Mouse (Mus musculus) limb, embryonic 14.5 days (tissue): ENCODE measurements around the gene Col17a1. TPM values are rescaled to one million over a fixed set of nuclear protein-coding genes. Genes with fewer than 3 reads are reported as not detected.

Experiments
- ATAC-seq: fragments of 200-750 bp; cut with Nextera tagmentation; 2 replicates; pipeline ENCODE4 v1.8.0; 2017; ENCODE audit warnings: low read depth, moderate number of reproducible peaks, moderate TSS enrichment; ENCODE audit not compliant: low FRiP score
- DNase-seq: peaks from one replicate; pipeline ENCODE4 v3.0.0-alpha.2; 2015; ENCODE audit warnings: low spot score
- H3K27ac ChIP-seq: fragments of 300-500 bp; sonication (generic); replicated peaks from 2 replicates; pipeline ENCODE4 v1.5.1; 2014; ENCODE audit warnings: low read depth, mild to moderate bottlenecking, low read length, moderate library complexity, mixed read lengths
- H3K27me3 ChIP-seq: fragments of 300-500 bp; sonication (generic); 2 replicates; pipeline ENCODE4 v1.6.1; 2014; ENCODE audit warnings: low read length, mixed read lengths; ENCODE audit not compliant: control insufficient read depth, insufficient read depth
- H3K36me3 ChIP-seq: fragments of 300-500 bp; sonication (generic); 2 replicates; pipeline ENCODE4 v1.6.1; 2014; ENCODE audit warnings: mild to moderate bottlenecking, low read length, moderate library complexity, mixed read lengths; ENCODE audit not compliant: control insufficient read depth, insufficient read depth
- H3K4me1 ChIP-seq: fragments of 300-500 bp; sonication (generic); 2 replicates; pipeline ENCODE4 v1.6.1; 2014; ENCODE audit warnings: antibody characterized with exemption, low read length, mixed read lengths; ENCODE audit not compliant: control insufficient read depth, insufficient read depth
- H3K4me2 ChIP-seq: fragments of 300-500 bp; sonication (generic); replicated peaks from 2 replicates; pipeline ENCODE4 v1.6.1; 2014; ENCODE audit warnings: low read depth, mild to moderate bottlenecking, low read length, moderate library complexity; ENCODE audit not compliant: severe bottlenecking
- H3K4me3 ChIP-seq: fragments of 300-500 bp; sonication (generic); replicated peaks from 2 replicates; pipeline ENCODE4 v1.5.1; 2014; ENCODE audit warnings: low read length
- H3K9ac ChIP-seq: fragments of 300-500 bp; sonication (generic); 2 replicates; pipeline ENCODE4 v1.6.1; 2014; ENCODE audit warnings: mild to moderate bottlenecking, low read depth, low read length, moderate library complexity; ENCODE audit not compliant: severe bottlenecking
- H3K9me3 ChIP-seq: fragments of 300-500 bp; sonication (generic); 2 replicates; pipeline ENCODE4 v1.6.1; 2016; ENCODE audit warnings: low read length; ENCODE audit not compliant: control insufficient read depth
- POLR2A ChIP-seq: fragments of 200-500 bp; IDR thresholded peaks from 2 replicates; pipeline ENCODE4 v1.8.0; 2012; ENCODE audit warnings: inconsistent platforms, mild to moderate bottlenecking, moderate library complexity, borderline replicate concordance; ENCODE audit not compliant: insufficient read depth, insufficient read length; ENCODE audit errors: extremely low read depth
- WGBS: fragments of 180-500 bp; shearing (Covaris S2); extraction: QIAGEN DNeasy Blood & Tissue Kit; methylation state at CpG from one replicate; pipeline ENCODE4 v1.1.7; 2014; 5-methylcytosine and 5-hydroxymethylcytosine counted together
- polyA plus RNA-seq, 2 experiments: library from polyadenylated mRNA; depleted of rRNA in 1 of 2; stranded (reverse) in 1 of 2; unstranded in 1 of 2; fragments of >200 nt; fragmentation: Nextera tagmentation in 1 of 2; extraction: Ambion mirVana in 1 of 2; gene quantifications; 2 replicates each; pipeline versions ENCODE4 v1.2.1 to v1.2.3; 2012 to 2014

The Col17a1 gene
- polyA plus RNA-seq, 2 experiments = 31.1 to 35.3 TPM

DNA sequence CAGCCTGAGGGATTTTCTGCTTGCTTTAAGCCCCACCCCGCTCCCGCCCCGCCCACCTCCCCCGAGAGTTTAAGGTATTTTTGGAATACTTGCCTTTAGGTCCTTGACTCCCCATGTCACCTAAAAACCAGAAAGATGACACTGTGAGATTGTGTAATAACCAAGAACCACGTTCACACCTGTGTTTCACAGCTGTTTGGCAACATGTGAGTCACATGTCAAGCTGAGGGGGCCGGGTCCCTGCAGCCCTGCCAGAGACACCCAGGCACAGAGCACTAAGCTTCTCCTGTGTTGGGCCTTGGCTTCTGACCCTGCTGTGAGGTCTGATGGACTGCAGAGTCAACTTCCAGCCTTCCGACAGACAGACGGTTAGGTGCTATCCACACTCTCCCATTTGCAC is 24.3 kb downstream of the Col17a1 start:
- DNase-seq = no peak
- no peaks in the 10 kb centered on the region for H3K9me3 ChIP-seq
- 0 out of 2 replicates have a peak, but pooled peaks cover 5% of the 10 kb centered on the region for H3K4me1 ChIP-seq
- no peak for TF ChIP-seq POLR2A
- H3K27me3 ChIP-seq = no peaks in the 10 kb centered on the region
- WGBS = 51% methylated on average over 8 of the region's 8 CpGs
- ATAC-seq = no peak
- no peaks in the 10 kb centered on the region for H3K36me3 ChIP-seq
- H3K9ac ChIP-seq = no peak overlapping the region
- H3K4me2 ChIP-seq = no peak overlapping the region
- H3K27ac ChIP-seq = no peak overlapping the region
- H3K4me3 ChIP-seq = no peak overlapping the region

DNA sequence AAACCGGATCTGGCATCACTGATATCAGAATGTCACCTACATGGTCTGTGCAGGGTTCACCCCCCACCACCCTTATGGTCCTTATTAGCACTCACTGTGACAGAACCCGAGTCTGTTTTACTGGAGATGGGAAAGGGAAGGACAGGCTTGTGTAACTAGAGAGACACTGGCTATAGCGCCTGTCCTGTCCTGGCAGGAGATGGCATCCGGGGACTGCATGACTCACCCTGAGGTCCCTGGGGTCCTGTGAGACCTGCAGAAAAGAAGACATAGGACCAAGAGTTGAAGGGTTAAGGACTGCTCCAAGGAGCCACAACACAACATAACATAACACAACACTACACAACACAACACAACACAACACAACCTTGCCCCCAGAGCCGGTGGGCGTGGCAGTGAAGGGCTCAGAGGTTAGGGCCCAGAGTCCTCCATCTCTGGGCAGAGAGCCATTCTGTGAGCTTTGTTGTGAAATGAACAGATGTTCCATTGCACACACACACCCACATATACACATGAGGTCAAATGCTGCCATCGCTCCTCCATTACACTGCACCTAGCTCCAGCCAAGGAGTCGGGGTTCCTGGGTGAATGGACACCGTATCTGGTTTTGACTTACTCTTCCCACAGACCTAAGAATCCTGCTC is 32.0 kb downstream of the Col17a1 start:
- Histone ChIP-seq H3K9me3 (no peaks in the 10 kb centered on the region), H3K27ac (no peak overlapping the region)
- no peak for DNase-seq

DNA sequence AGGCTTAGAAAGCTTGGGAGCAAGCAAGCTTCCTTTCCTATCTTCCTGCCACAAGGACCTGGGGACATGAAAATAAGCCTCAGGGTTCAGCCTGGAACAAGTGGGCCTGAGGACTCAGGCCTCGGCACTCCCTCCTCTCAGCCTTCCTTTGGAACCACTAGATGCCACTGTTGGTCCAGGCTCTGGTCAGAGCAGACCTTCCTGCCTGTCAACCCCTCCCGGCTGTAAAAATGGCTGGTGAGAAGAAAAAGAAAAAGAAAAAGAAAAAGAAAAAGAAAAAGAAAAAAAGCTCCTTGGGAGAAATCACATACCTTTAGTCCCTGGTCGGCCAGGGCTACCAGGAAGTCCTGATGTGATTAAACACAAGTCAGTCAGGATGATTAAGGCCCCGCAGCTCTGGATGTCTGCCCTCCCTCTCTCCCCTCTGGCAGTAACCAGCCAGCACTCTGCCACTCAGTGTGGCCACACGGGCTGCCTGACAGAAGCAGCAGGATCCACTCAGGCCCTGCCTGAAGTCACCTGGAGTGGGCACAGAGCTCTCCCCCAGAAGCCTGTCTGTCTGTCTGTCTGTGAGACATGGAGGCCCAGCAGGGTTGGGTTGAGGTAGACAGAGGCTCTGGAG is 32.9 kb downstream of the Col17a1 start:
- H3K4me3 ChIP-seq = no peak overlapping the region
- TF ChIP-seq POLR2A = peak; percentile 28; the same call in 1 of the 2 replicates
- H3K4me1 ChIP-seq = 0 out of 2 replicates have a peak, but pooled peaks cover 9% of the 10 kb centered on the region
- 8% methylated on average over 5 of the region's 5 CpGs for WGBS
- no peaks in the 10 kb centered on the region for H3K27me3 ChIP-seq
- peak overlapping the region; percentile 44 for H3K9ac ChIP-seq
- peak overlapping the region; percentile 55 for H3K27ac ChIP-seq
- no peaks in the 10 kb centered on the region for H3K36me3 ChIP-seq
- DNase-seq = peak; percentile 78
- ATAC-seq = peak; percentile 84; the same call in 1 of the 2 replicates
- no peaks in the 10 kb centered on the region for H3K9me3 ChIP-seq
- peak overlapping the region; percentile 23; the same call in 1 of the 2 replicates for H3K4me2 ChIP-seq

More for the DNA sequence above, 32.0 kb downstream of the Col17a1 start:
- no peak for TF ChIP-seq POLR2A
- Histone ChIP-seq H3K4me2 (no peak overlapping the region), H3K4me3 (no peak overlapping the region), H3K9ac (no peak overlapping the region), H3K36me3 (no peaks in the 10 kb centered on the region), H3K27me3 (no peaks in the 10 kb centered on the region), H3K4me1 (0 out of 2 replicates have a peak, but pooled peaks cover 9% of the 10 kb centered on the region)
- WGBS = 87% methylated on average over 9 of the region's 9 CpGs
- ATAC-seq = no peak

DNA sequence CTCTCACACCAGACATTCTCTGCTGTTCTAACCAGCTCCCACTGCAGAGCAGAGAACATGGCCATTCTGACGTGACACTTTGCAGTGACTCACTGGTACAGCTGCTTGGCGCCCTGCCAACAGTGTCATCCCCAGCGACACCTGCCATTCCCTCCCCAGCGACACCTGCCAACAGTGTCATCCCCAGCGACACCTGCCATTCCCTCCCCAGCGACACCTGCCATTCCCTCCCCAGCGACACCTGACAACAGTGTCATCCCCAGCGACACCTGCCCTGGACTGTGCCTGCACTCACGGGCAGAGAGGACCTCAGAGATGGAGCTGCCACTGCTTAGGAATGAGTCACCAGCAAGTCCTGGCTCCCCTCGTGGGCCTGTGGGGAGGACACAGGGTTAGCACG is 37.0 kb downstream of the Col17a1 start:
- ATAC-seq (no peak), DNase-seq (no peak)
- H3K9me3 ChIP-seq = no peaks in the 10 kb centered on the region
- H3K9ac ChIP-seq = no peak overlapping the region
- H3K36me3 ChIP-seq = no peaks in the 10 kb centered on the region
- no peak for TF ChIP-seq POLR2A
- no peak overlapping the region for H3K27ac ChIP-seq
- 70% methylated on average over 11 of the region's 11 CpGs for WGBS
- no peak overlapping the region for H3K4me3 ChIP-seq
- H3K4me1 ChIP-seq = 0 out of 2 replicates have a peak, but pooled peaks cover 9% of the 10 kb centered on the region
- no peak overlapping the region for H3K4me2 ChIP-seq
- no peaks in the 10 kb centered on the region for H3K27me3 ChIP-seq

DNA sequence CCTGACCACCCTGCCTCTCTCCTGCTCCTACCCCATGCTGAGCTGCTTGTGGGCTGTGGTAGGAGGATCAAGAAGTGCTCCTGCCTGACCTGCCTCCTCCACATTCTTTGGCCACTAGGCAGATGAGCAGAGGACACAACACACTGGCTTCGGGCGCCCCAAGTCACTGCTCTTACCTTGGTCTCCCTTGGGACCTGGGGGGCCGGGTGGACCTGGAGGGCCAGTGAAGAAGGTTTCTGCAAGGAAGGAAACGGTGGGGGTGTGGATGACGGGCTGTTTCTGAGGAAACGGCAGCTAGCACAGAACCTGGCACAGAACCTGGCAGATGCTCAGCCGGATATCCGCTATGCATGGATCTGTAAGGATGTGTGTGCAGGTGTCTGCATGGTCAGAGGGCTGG is 38.7 kb downstream of the Col17a1 start:
- H3K36me3 ChIP-seq = no peaks in the 10 kb centered on the region; the same call in 1 of the 2 replicates
- 87% methylated on average over 8 of the region's 8 CpGs for WGBS
- no peak overlapping the region for H3K4me3 ChIP-seq
- no peaks in the 10 kb centered on the region for H3K4me1 ChIP-seq
- H3K27ac ChIP-seq = no peak overlapping the region
- no peaks in the 10 kb centered on the region for H3K27me3 ChIP-seq
- ATAC-seq = no peak
- H3K9ac ChIP-seq = no peak overlapping the region
- H3K9me3 ChIP-seq = no peaks in the 10 kb centered on the region
- TF ChIP-seq POLR2A = no peak
- DNase-seq = no peak
- H3K4me2 ChIP-seq = no peak overlapping the region
